Mouse (Mus musculus) cerebellum, adult 2 months (tissue): Measurements from ENCODE around the gene Kcnj6.

Experiments used
- CTCF ChIP-seq: fragments of 200-500 bp; IDR thresholded peaks from 2 replicates; pipeline ENCODE4 v1.5.1; 2011; ENCODE audit warnings: low read depth, mild to moderate bottlenecking, control low read depth, low read length, moderate library complexity, borderline replicate concordance; ENCODE audit not compliant: insufficient read depth
- POLR2A ChIP-seq: fragments of 200-500 bp; IDR thresholded peaks from 2 replicates; pipeline ENCODE4 v1.6.1; 2011; ENCODE audit warnings: low read length, control low read depth, borderline replicate concordance; ENCODE audit not compliant: insufficient read depth

DNA sequence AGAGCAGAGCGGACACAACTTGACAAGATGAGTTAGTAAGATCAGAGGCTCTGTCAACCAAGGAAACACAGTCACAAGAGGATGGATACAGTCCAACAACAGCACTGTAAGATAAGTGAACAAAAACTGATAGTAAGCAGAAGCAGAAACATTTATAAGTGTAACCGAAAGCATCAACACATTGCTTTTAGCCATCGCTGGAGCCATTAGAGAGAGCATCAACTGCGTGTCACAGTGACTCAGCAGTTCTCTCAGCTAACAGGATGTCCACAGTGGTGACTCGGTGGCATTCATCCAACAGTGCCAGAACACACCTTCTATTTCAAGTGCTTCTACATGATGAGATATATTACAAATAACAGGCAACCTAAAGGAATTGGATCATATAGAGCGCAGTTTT is 41.1 kb downstream of the Kcnj6 start:
- TF ChIP-seq CTCF = no peak
- TF ChIP-seq POLR2A = no peak
